Mouse (Mus musculus): Measurements from ENCODE around the gene Eif5a2.

GRCm38 (mm10) chr3:28794835-28795234 lies 13.8 kb downstream of the Eif5a2 start:
- TF ChIP-seq POLR2A (IDR thresholded peaks at IDR 0.05; ENCODE audit: insufficient read depth, low read depth, low read length) (no peak), CTCF (IDR thresholded peaks at IDR 0.05; ENCODE audit: insufficient read depth, low read depth, low read length) (no peak)

Data from olfactory bulb, adult 2 months (tissue).